Mouse (Mus musculus) brain, embryonic 18.5 days (tissue): ENCODE measurements at regions not wholly inside any gene's neighbourhood (a gene's known extent, or its start where the extent isn't known, plus 50 kb on each side); places are given as distances from the start of the nearest gene placed in this dataset.

ENCODE experiments used
- DNase-seq: peaks from one replicate; pipeline ENCODE4 v3.0.0-alpha.2; 2012; ENCODE audit warnings: low read depth, low spot score

GRCm38 (mm10) chr3:43155643-43156042, 1413.2 kb downstream of the D3Ertd751e start:
- no peak for DNase-seq

GRCm38 (mm10) chr3:43160530-43160929, 1418.1 kb downstream of the D3Ertd751e start:
- DNase-seq: no peak

GRCm38 (mm10) chr3:43182785-43183184, 1440.4 kb downstream of the D3Ertd751e start:
- no peak for DNase-seq

GRCm38 (mm10) chr3:43199891-43200290, 1457.5 kb downstream of the D3Ertd751e start:
- peak; percentile 20 for DNase-seq

- no peak for DNase-seq
Measured at GRCm38 (mm10) chr3:43209646-43210045, 1467.2 kb downstream of the D3Ertd751e start.

- DNase-seq: no peak
Measured at GRCm38 (mm10) chr3:43218726-43219125, 1476.3 kb downstream of the D3Ertd751e start.

- no peak for DNase-seq
Measured at GRCm38 (mm10) chr3:43246639-43247038, 1504.2 kb downstream of the D3Ertd751e start.
